Mouse (Mus musculus) kidney, adult 8-10 months (tissue): Measurements from ENCODE around the gene Slc25a30.
A peak's percentile ranks its signal among the peaks of the same experiment; 100 is the strongest.

Source experiments
- DNase-seq, 2 experiments: peaks; one replicate each; pipeline ENCODE4 v3.0.0; 2022

Gene Slc25a30

DNA sequence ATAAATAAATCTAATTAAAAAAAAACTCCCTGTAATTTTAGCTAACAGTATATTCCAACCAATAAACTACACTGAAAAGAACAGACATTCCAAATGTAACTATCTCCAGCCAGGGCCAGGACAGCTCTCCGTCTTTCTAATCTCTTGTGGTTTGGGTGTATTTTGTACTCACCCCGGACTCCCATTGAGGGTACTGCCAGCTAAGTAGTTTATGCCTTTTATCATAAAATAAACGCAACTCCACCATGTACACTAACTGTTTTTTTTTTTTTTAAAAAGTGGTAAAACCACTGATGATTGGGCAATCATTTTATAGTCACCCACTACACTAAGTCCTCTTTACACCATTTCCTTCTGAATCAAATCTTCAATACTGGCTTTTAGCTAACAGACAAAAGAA lies 51.2 kb downstream of the Slc25a30 start:
- no peak for DNase-seq

DNA sequence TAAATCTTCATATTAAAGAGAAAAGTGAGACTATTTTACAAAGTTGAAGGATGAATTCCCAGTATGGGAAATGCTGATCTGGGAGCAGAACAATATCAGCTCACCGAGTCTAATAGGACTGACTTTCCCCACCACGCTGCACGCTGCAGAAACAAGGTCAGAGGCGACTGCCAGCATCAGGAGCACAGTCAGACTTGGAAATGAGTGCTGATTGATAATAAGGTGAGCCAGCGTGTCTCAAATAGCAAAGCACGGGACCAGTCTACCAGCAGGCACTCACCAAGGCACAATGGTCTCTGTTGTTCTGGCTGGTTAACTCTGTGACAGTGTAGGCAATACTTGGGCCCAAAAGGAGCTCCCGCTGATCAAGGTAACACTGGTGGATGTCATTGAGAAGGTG lies 54.2 kb downstream of the Slc25a30 start:
- DNase-seq, result no peak

DNA sequence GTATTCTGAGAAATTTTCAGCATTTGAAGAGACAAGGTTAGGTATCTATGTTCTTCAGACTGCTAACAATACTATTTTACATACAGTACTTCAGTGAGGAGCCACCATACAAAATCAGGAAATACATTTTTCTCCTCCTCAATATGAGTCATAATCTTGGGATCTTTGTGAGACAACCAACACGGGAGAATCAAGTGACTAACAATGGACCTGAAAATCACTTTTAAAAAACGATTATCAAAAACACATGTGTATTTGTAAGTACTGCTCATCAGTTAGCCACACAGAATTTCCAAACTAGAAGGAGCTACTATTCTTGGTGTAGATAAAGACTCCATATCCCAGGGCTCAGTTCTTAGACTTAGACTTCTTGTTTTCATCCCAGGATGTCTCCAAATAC lies 55.5 kb downstream of the Slc25a30 start:
- no peak for DNase-seq

DNA sequence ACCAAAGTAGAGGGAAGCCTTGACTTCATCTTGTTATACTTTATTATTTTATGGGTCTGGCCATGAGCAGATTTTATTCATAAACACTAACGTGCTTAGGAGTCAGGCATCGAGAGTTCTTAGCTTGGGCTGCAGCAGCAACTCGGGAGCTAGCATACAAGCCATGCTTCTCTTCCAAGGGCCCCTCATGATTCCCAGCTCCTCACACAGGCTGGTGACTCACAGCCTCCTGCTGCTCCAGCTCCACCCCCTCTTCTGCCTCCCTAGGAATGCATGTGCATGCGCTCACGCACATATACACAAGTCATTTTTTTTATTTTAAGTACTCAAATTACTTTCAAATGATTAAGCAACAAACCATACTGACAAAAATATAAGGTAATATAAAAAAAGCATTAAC lies 58.7 kb downstream of the Slc25a30 start:
- DNase-seq, result no peak

DNA sequence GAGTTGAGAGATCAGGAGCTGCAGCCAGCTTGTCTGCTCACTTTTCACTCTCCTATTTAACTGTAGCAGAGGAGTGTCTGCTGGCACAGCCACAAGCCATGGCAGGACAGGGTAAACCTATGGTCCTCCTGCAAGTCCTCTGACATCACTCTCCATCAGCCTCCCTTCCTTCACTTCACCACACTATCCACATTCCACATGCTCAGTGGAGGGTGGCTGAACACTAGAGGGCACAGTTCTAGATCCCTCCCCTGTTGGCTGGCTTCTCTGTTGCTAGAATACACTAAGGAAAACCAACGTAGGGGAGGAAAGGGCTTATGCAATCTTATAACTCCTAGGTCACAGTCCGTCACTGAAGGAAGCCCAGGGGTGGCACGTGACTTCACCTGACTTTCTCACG lies 59.8 kb downstream of the Slc25a30 start:
- peak; percentile 91 to 92 for DNase-seq

DNA sequence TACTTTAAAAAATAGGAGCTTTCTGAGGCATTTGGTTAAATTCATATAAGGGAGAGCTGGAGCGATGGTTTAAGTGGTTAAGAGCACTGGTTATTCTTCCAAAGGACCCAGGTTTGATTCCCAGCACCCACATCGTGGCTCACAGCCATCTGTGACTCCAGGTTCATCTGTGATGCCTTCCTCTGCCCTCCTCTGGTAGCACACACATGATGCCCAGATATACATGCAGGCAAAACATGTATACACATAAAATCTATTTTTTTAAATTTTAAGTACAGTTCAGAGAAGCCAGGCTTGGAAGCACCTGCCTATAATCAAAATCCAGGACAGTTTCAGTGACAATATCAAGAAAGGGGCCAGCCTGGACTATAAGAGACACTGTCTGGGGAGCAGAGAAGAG lies 64.0 kb downstream of the Slc25a30 start:
- DNase-seq, result no peak

DNA sequence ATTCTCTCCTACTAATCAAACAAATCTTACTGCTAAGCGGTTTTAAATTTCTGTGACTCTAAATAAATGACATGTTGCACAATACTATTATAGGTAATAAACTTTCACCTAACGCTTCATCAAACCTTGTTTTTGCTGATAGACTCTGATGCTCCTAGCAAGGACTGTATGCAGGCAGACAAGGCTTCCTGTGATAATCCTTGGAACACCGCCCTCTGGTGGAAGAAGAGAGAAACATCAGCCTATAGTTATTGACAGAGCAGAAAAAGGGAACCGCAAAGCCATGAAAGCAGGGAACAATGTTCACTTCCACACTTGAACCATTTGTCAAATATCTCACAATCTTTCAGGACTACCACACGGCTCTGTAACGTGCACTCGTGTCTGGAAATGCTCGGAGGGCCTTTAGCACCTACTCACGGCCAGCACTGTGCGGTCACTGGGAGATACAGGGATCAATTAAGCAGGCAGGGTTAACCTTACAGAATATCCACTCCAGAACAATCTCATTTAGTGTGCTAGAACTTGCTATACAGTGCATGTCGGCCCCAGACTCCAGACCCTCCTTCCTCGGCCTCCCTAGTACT lies 64.8 kb downstream of the Slc25a30 start:
- peak; percentile 26 to 41 for DNase-seq

DNA sequence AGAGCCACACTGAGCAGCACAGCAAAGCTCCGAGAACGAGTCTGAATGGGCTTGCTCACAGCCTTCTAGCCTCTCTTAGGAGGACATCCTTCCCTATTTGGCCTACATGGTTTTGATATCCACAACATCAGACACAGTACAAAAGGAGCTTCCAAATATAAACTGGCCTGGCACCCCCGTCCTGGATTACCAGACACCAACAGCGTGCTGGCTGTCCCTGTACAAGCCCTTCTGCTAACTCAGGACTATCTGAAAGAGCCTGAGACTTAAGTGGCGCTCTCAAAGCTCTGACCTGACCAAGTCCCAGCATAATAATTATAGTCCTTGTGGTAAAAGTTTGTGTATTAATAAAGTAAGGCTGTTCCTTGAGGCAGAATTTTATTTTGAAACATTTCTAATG lies 66.7 kb downstream of the Slc25a30 start:
- DNase-seq, result no peak

DNA sequence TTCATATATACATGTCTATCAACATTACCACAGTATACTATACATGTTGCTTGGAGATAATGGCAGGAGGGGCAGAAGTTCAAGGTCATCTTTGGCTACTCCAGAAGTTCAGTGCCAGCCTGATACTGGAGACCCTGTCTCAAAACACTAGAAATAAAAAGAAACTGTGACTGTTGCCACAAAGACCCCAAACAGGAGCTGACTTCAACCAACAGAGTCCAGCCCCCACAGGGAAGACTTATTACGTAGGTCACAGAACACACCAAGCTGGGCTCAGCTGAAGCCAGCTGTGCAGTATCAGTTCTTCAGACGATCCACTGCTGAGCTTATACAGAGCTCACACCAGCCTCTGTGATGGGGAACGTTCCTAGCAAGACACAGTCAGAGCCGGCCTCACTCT lies 70.4 kb downstream of the Slc25a30 start:
- no peak for DNase-seq

DNA sequence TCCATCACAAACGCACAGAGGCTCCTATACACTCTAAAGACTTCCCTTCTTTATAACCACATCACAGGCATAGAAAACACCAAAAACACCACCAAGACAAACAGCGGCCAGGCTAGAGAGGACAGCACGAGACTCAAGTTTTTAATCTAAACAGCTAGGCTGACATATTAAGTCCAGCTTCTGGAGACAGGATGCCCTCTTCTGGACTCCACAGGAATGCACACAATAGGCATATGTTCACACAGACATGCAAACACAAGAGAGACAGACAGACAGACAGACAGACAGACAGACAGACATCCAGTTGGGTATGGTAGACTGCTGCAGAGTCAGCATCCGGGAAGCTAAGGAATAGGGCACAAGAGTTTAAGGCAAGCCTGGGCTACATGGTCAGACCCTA lies 73.2 kb downstream of the Slc25a30 start:
- DNase-seq, result no peak

DNA sequence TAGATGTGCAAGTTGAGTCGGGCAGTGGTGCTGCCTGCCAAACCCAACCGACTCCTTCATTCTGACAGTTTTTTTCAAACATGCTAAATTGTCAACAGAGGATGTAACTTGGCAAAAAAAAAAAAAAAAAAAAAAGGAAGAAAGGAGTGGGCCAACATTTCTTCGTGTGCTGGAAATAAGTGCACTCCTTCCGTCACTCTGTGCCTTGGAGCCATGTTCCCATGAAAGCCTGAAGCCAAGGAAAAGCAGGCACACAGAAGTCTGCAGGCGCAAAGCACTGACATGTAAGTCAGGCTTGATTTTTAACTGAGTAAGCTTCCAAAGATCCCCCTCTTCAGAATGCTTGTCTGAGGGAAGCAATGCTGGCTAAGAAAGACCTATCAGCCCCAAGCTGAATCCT lies 74.2 kb downstream of the Slc25a30 start:
- DNase-seq, result no peak

DNA sequence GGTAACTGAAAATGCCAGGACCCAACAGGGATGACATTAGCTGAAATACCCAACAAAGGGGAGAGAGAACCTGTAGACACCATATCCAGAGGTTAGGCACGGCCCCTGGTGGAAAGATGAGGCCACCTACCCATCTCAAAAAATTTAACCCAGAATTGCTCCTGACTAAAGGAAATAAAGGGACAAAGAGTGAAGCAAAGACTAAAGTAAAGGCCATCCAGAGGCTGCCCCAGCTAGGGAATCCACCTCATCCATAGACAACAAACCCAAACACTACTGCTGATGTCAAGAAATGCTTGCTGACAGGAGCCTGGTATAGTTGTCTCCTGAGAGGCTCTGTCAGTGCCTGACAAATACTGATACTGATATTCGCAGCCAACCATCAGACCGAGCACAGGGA lies 75.1 kb downstream of the Slc25a30 start:
- DNase-seq, result no peak
